Mouse (Mus musculus): ENCODE results near the gene Fgfr2.

- TF ChIP-seq MAX (IDR thresholded peaks at IDR 0.05): no peak
- TF ChIP-seq CTCF (IDR thresholded peaks at IDR 0.05; ENCODE audit: control insufficient read depth, insufficient read depth, insufficient read length): no peak
- TF ChIP-seq MYOD1 (IDR thresholded peaks at IDR 0.05; ENCODE audit: control insufficient read depth, insufficient read length, low read depth): no peak
- TF ChIP-seq USF1 (IDR thresholded peaks at IDR 0.05; ENCODE audit: low read depth): no peak
Measured at GRCm38 (mm10) chr7:133121661-133122378, 1.3 kb downstream of the Fgfr2 start.
